Mouse (Mus musculus): ENCODE results near the gene Nucb1.

Gene Nucb1

DNA sequence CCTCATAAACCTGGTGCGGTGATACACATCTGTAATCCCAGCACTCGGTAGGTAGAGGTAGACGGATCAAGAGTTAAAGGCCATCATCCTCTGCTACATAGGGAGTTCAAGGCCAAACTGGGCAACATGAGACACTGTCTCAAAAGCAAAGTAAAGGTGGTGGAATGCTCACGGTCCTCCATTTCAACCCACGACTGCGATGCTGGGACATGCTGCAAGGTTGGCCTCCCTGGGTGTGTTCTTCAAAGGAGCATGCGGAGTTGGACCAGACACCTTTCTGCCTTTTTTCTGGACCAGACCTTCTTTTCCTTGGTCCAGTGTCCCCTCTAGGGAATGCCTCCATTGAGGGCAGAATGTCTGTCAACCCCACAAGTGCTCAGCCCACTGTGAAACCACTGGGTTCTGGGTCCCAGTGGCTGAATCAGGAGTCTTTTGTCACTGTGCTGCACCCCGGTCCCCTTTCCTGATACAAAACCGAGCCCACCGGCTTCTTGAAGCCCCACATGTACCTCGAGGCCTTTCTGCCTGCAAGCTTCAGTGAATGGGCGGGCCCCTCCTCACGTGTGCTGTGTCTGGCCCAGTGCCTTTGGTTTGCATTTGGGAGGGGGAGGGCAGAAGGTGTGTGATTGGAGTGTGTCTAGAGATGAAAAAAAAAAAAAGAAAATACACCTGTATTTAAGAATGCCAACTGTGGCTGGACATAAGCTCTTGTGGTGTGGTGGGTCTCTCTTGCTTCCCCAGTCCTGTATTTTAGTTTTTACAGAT is 54.1 kb downstream of the Nucb1 start:
- in situ Hi-C loops (cut with MboI; ENCODE audit: low pct_unique_long_range_greater_than_20kb in 1 of 2, low sequenced_read_pairs in 2 of 2, unreplicated experiment in 1 of 2): no loop called here

DNA sequence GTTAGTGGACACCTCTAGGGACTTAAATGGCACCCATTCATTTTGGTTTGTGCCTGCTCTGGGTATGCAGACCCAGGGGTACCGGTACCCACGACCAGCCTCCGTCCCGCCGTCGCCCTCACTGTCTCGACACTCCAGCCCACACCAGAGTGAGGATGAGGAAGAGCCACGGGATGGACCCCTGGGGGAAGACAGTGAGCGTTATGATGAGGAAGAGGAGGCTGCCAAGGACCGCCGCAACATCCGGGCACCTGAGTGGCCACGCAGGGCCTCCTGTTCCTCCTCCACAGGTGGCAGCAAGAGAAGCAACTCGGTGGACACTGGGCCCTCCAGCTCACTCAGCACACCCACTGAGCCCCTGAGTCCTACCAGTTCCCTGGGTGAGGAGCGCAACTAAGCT is 55.2 kb downstream of the Nucb1 start:
- in situ Hi-C loops (cut with MboI; ENCODE audit: low pct_unique_long_range_greater_than_20kb in 1 of 2, low sequenced_read_pairs in 2 of 2, unreplicated experiment in 1 of 2): no loop called here

DNA sequence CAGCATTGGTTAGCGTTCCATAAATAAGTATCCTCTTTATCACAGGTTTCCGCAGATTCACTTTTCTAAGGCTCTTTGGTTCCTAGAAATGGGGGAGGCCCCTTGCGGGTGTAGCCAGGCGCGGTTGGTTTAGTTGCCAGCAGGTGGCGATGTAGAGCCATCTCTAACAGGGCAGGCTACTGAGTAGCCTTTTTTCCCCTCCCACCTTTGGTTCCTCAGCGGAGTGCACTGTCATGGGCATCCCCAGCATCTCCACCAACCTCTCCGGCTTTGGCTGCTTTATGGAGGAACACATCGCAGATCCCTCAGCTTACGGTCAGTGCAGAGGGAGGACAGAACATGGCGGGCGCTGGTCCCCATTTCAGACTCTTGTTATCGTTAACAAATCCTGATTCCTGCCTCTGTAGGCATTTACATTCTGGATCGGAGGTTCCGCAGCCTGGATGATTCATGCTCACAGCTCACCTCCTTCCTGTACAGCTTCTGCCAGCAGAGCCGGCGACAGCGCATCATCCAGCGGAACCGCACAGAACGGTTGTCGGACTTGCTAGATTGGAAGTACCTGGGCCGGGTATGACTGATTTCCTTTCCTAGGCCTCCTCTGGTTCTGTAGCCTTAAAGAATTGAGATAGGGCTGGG is 58.7 kb downstream of the Nucb1 start:
- in situ Hi-C loops (cut with MboI; ENCODE audit: low pct_unique_long_range_greater_than_20kb in 1 of 2, low sequenced_read_pairs in 2 of 2, unreplicated experiment in 1 of 2): no loop called here

DNA sequence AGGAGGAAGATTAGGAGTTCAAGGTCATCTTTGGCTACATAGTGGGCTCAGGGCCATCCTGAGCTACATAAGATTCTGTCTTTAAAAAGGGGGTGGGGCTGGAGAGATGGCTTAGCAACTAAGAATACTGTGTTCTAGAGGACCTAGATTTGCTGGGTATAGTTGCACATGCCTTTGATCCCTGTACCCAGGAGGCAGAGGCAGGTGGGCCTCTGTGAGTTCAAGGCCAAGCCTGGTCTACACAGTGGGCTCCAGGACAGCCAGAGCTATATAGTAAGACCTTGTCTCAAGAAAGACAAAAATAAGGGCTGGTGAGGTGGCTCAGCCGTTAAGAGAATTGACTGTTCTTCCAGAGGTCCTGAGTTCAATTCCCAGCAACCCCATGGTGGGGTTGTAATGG is 60.2 kb downstream of the Nucb1 start:
- in situ Hi-C loops (cut with MboI; ENCODE audit: low pct_unique_long_range_greater_than_20kb in 1 of 2, low sequenced_read_pairs in 2 of 2, unreplicated experiment in 1 of 2): no loop called here

DNA sequence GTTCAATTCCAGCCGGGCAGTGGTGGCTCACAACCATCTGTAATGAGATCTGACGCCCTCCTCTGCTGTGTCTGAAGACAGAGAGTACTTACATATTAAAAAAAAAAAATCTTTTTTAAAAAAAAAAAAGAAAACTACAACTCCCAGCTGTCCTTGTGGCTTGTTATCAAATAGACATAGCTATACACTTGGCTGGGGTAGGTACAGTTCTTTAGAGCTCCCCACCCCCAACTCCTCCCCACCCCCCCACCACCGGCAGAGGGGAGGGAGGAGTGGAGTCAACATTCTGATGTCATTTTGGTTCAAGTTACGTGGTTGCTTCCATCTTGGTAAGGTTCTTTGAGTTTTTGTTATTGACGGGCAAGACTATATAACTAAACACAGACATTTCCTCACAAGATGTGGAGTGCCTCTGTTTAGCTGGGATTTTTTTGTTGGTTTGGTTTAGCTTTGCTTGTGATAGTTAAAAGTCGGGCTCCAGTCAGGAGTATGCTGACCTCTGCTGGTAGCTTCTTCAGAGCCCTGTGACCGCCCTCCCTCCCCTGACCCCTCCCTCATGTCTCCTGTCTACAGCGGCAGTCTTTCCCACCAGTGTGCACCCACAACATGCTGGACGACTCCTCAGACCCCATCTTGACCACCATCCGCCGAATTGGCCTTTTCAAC is 62.7 kb downstream of the Nucb1 start:
- in situ Hi-C loops (cut with MboI; ENCODE audit: low pct_unique_long_range_greater_than_20kb in 1 of 2, low sequenced_read_pairs in 2 of 2, unreplicated experiment in 1 of 2): no loop called here

DNA sequence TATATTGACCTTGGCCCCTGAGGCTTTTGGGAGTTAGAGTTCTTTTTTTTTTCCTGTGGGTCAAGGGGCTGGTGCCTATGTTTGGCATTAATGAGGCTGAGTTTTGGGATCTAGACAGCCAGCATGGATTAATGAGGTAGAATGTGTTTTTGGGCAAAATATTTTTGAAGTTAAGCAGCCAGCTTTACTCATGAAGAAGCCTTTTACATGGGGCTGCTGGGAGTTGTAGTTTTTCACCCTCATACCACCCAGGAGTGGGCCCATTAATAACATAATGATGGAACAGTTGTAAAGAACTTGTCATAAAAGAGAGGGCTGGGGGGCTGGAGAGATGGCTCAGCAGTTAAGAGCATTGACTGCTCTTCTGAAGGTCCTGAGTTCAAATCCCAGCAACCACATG is 63.6 kb downstream of the Nucb1 start:
- in situ Hi-C loops (cut with MboI; ENCODE audit: low pct_unique_long_range_greater_than_20kb in 1 of 2, low sequenced_read_pairs in 2 of 2, unreplicated experiment in 1 of 2): no loop called here

DNA sequence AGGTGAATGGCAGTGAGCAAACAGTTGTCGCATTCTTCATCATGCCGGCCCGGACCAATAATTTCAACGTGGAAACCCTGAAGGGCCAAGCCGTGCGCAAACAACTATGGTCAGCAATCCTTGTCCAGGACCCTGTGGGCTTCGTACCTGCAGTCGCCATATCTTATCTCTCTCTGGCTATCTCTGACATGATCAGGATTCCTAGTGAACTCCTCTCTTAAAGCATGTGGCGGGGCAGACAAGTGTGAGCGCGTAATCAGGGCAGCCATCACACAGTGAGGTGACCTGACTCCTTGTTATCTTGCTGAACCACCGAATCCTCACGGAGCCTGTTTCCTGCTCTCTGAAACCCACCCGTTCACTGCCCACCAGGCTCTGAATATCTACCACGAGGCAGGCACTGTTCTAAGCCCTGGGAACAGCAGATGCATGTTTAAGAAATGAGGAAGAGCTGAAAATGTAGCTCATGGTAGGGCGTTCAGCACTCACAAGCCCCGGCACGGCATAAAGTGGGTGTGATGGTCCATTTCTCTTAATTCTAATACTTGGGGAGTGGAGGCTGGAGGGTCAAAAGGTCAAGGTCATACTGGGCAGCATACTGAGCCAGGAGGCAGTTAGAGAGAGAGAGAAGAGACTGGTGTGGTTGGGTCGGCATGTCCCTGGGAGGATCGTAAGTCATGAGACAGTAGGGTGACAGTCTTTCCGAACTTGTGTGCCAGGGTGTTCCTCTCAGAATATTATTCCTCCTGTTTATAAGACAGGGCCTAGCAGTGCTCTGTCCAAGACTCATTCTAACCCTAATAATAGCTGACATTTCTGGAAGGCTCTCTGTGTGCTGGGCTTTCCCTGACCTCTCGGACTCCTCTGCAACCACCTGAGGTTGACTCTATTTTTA is 66.4 kb downstream of the Nucb1 start:
- in situ Hi-C loops (cut with MboI; ENCODE audit: low pct_unique_long_range_greater_than_20kb in 1 of 2, low sequenced_read_pairs in 2 of 2, unreplicated experiment in 1 of 2): no loop called here
